Mouse (Mus musculus) layer of hippocampus, adult 8-10 months (tissue): ENCODE results near the gene Tnfrsf19. TPM values are rescaled to one million over a fixed set of nuclear protein-coding genes. Genes with fewer than 3 reads are reported as not detected.

Experiments
- DNase-seq, 2 experiments: peaks; one replicate each; pipeline ENCODE4 v3.0.0; 2022; ENCODE audit warnings: low spot score in 2 of 2
- total RNA-seq, 4 experiments: library from RNA; stranded (reverse); gene quantifications; 2 replicates each; pipeline ENCODE4 v1.2.4; 2022

Tnfrsf19 gene
- total RNA-seq, 4 experiments from 2014 or later: 41.9 to 49.1 (median 46.4) TPM

DNA sequence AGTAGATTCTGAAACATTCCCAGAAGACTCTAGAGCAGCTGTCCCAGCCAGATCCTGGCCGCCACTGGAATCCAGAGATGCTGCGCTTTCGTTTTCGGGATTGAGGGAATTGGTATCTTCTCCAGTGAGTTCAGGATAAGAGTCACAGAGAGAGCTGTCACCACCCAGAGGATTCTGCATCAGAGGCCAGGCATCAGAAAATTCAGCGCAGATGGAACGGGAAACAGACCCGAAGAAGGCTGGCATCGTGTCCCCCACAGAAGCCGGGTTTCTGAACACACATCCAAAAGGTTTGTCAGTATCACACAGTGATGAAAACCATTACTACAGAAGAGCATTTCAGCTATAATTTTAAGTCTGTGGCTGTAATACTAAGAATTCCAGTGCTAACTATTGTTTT, 75.3 kb downstream of the Tnfrsf19 start:
- peak in 1 of 2 experiments; percentile 25 for DNase-seq

DNA sequence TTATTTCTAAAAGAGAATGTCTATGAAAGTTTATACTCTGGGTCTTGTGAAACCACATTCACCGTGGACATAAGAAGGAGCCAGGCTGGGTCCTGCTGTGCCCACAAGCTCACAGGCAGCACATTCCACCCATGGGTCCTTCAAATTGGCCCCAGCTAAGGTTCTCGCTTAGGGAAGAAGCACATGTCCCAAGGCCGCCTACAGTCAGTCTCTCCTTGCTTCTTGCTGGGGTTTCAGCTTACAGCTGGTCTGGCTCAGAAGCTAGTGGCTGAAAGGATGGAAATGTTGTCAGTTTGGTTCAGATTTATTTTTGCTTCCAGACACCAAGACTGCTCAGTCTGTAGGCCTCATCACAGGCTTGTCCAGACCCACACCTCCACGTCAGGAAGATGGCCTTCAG, 80.2 kb downstream of the Tnfrsf19 start:
- DNase-seq: no peak

DNA sequence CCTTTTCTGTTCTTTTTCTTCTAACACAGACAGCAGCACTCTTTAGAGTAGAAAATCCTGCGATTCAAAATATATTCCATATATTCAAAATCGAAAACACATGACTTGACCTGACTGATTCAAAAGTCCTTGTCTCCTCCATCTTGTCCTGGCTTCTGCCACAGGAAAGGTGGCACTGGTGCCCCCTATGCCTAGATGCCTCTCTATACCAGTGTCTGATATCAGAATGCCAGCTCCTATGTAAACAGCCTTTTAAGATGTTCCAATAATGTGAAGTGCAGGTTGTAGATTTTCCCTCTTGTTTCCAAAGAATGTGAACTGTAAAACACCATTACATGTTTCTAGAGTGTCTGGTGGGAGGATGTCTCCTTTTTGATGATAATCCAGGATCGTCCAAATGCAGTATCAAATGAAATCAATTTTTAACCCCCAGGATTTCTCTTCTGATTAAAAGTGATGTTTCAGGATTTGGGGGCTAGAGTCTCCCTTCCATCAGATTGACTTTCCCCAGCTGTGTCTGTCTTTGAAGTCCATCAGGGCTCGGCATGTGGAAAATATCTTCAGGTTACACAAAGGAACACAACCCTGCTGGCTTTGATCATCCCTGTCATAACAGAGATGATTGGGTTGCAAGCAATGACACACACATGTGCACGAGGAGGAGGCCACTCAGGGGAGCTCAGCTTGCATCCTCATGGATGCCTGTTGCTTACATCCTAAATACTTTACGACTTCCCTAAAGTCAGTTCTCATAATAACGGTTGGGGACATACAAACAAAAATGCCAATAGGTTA, 82.1 kb downstream of the Tnfrsf19 start:
- no peak for DNase-seq

DNA sequence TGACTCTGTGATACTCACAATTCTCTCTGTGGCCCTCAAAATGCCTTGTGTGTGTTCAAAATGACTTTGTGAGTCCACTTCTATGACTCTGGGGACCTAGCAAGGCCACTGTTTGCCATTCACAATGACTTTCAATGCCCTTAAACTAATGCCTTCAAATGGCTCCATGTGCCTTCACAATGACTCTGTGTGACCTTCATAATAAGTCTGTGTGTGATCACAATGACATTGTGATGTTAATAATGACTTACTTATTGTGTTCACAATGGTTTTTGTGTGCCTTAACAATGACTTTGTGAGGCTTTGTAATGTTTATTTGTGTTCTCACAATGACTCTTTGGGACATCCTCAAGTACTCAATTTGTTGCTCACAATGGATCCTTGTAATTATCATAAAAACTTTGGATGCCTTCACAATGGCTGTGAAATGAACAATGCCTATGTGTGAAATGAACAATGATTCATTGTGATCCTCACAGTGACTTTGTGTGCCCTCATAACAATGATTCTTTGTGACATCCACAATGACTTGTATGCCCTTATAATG, 88.6 kb downstream of the Tnfrsf19 start:
- DNase-seq: no peak

DNA sequence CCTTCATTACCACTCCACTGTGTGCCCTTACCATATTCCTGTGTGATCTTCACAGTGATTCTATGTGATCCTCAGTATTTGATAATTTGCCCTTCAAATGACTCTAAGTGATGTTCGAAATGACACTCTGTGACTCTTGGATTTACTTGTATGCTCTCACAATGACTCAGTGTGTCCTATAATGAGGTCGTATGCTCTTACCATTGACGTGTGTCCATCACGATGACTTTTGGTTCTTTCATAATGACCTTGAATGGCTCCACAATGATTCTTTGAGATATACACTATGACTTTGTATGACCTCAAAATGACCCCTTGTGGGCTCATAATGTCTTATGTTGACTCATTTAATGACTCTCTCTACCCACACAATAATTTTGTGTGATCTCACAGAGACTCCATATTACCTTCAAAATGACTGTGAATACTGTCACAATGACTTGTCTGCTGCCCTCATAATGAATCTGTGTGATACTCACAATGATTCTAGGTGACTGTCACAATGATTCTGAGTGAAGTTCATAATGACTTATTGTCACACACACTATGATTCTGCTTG, 108.7 kb downstream of the Tnfrsf19 start:
- no peak for DNase-seq

DNA sequence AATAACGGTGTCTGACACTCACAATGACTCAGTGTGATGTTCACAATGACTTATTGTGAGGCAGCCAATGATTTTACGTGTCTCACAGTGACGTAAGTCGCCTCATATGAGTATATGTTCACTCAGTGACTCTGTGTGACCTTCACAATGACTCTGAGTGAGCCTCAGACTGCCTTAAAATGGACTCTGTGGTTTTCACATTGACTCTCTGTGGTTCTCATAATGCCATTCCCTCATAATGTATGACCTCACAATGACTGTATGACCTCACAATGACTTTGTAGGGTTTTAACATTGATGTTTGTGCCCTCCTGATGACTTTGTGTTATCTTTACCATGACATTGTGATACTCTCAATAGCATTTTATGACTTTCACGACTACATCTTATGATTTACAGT, 110.6 kb downstream of the Tnfrsf19 start:
- DNase-seq: no peak

DNA sequence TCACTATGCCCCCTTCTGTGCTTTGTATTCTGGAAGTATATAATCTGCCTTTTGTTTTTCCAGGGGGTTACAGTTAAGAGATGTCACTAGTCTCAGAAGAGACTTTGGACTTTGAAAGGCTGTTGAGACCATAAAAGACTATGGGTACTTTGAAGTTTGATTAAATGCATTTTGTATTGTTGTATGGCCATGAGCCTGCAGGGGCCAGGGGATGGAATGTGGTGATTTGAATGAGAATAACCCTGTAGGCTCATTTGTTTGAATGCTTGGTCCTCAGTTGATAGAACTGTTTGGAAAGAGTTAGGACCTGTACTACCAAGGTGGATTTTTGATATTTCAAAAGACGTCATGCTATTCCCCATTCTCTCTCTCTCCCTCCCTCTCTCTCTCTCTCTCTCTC, 120.3 kb downstream of the Tnfrsf19 start:
- DNase-seq: no peak

DNA sequence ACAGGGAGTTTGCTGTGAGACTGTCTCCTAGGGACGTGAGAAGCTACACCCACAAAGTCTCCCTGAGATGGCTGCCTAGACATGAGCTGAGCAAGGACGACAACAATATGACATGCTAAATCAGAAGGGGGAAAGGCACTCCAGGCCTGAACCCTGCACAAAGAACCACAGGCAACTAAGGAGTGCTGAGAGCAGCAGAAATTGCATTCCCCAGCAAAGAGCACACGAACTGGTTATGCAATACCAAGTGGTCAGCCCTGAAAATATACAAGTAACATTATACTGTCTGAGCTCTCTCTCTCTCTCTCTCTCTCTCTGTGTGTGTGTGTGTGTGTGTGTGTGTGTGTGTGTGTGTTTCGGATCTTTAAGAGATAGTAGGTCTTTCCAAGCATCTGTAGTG, 129.6 kb downstream of the Tnfrsf19 start:
- DNase-seq: no peak

Other genes starting within 250 kb of the Tnfrsf19 start
- gene Sacs, start 92.0 kb upstream of the Tnfrsf19 start, total RNA-seq: 10 to 100 TPM; 48.3 to 59.5 (median 52.5) TPM
- gene Sgcg, start 212.0 kb upstream of the Tnfrsf19 start, total RNA-seq: under 1 TPM in 2 of 4 experiments, not detected in 2; 0.43 to 0.74 TPM